Mouse (Mus musculus) heart, adult 2 months (tissue): Measurements from ENCODE around the gene Tmem203.

ENCODE experiments used
- CTCF ChIP-seq: fragments of 200-600 bp; IDR thresholded peaks from 2 replicates; pipeline ENCODE4 v1.8.1; 2022; ENCODE audit warnings: antibody characterized with exemption, mild to moderate bottlenecking, moderate library complexity
- EP300 ChIP-seq: fragments of 200-500 bp; IDR thresholded peaks from 2 replicates; pipeline ENCODE4 v1.6.1; 2011; ENCODE audit warnings: low read depth, low read length, control low read depth; ENCODE audit not compliant: insufficient read depth
- POLR2A ChIP-seq: fragments of 200-500 bp; IDR thresholded peaks from 2 replicates; pipeline ENCODE4 v1.6.1; 2011; ENCODE audit warnings: mild to moderate bottlenecking, low read depth, low read length, control low read depth; ENCODE audit not compliant: insufficient read depth

GRCm38 (mm10) chr2:25228431-25228889 is 26.8 kb upstream of the Tmem203 start:
- no peak for TF ChIP-seq POLR2A
- TF ChIP-seq CTCF: peak; percentile 83
- peak; percentile 63; the same call in 1 of the 2 replicates for TF ChIP-seq EP300
